Mouse (Mus musculus): ENCODE measurements around the gene Zfp976.

Gene Zfp976

GRCm38 (mm10) chr7:42642152-42643115, at the start of gene Zfp976:
Gene Zfp976 (minus strand): TSS chr7:42642588.
- DNase-seq (ENCODE audit: low read depth, low spot score) = peak; percentile 94

- peak; percentile 92 for DNase-seq (ENCODE audit: low read depth, low spot score)
Measured at GRCm38 (mm10) chr7:42680081-42680480, 37.7 kb upstream of the Zfp976 start.

GRCm38 (mm10) chr7:42679646-42680045, 37.3 kb upstream of the Zfp976 start:
- DNase-seq (ENCODE audit: low read depth, low spot score) = peak; percentile 100

GRCm38 (mm10) chr7:42660140-42660539, 17.8 kb upstream of the Zfp976 start:
- peak; percentile 67 for DNase-seq (ENCODE audit: low read depth, low spot score)

- peak; percentile 57 for DNase-seq (ENCODE audit: low read depth, low spot score)
Measured at GRCm38 (mm10) chr7:42655211-42655610, 12.8 kb upstream of the Zfp976 start.

GRCm38 (mm10) chr7:42643120-42643620, 782 bp upstream of the Zfp976 start:
- peak; percentile 71 for DNase-seq (ENCODE audit: low read depth, low spot score)

GRCm38 (mm10) chr7:42631031-42631430, 11.4 kb downstream of the Zfp976 start:
- peak; percentile 65 for DNase-seq (ENCODE audit: low read depth, low spot score)

GRCm38 (mm10) chr7:42595666-42596065, 46.7 kb downstream of the Zfp976 start:
- DNase-seq (ENCODE audit: low read depth, low spot score) = peak; percentile 52

- DNase-seq (ENCODE audit: low read depth, low spot score) = peak; percentile 96
Measured at GRCm38 (mm10) chr7:42592413-42592812, 50.0 kb downstream of the Zfp976 start, which contains the start of gene Zfp977. Gene Zfp977 (minus strand): TSS chr7:42592547.

GRCm38 (mm10) chr7:42591311-42591710, 51.1 kb downstream of the Zfp976 start:
- peak; percentile 70 for DNase-seq (ENCODE audit: low read depth, low spot score)

- DNase-seq (ENCODE audit: low read depth, low spot score) = no peak
Measured at GRCm38 (mm10) chr7:42578488-42578887, 63.9 kb downstream of the Zfp976 start, which contains the start of gene Gm21028. Gene Gm21028 (minus strand): TSS chr7:42578588.
